Mouse (Mus musculus) hindbrain, embryonic 10.5 days (tissue): ENCODE measurements around the gene Zc3hav1. TPM values are rescaled to one million over a fixed set of nuclear protein-coding genes. Genes with fewer than 3 reads are reported as not detected.

Experiments
- DNase-seq: peaks from one replicate; pipeline ENCODE4 v3.0.0-alpha.2; 2017; ENCODE audit warnings: low spot score
- H3K27ac ChIP-seq: fragments of 300-500 bp; sonication (generic); 2 replicates; pipeline ENCODE4 v1.5.1; 2016; ENCODE audit warnings: mild to moderate bottlenecking, moderate library complexity
- H3K27me3 ChIP-seq: fragments of 300-500 bp; sonication (generic); 2 replicates; pipeline ENCODE4 v1.6.1; 2016; ENCODE audit warnings: mild to moderate bottlenecking; ENCODE audit not compliant: poor library complexity, insufficient read depth, severe bottlenecking
- H3K36me3 ChIP-seq: fragments of 300-500 bp; sonication (generic); 2 replicates; pipeline ENCODE4 v1.6.1; 2016; ENCODE audit warnings: mild to moderate bottlenecking, moderate library complexity
- H3K4me1 ChIP-seq: fragments of 300-500 bp; sonication (generic); replicated peaks from 2 replicates; pipeline ENCODE4 v1.6.1; 2016; ENCODE audit warnings: mild to moderate bottlenecking
- H3K4me3 ChIP-seq: fragments of 300-500 bp; sonication (generic); 2 replicates; pipeline ENCODE4 v1.5.1; 2016; ENCODE audit warnings: mild to moderate bottlenecking, moderate library complexity
- H3K9me3 ChIP-seq: fragments of 300-500 bp; sonication (generic); 2 replicates; pipeline ENCODE4 v1.6.1; 2016; ENCODE audit warnings: mild to moderate bottlenecking, moderate library complexity
- WGBS: fragments of 180-500 bp; shearing (Covaris S2); methylation state at CpG from one replicate; pipeline ENCODE4 v1.1.7; 2016; 5-methylcytosine and 5-hydroxymethylcytosine counted together
- polyA plus RNA-seq: library from polyadenylated mRNA; unstranded; fragments of >200 nt; fragmentation: Nextera tagmentation; extraction: Ambion mirVana; gene quantifications from 2 replicates; pipeline ENCODE4 v1.2.1, GENCODE M21; 2016

Zc3hav1 gene
- polyA plus RNA-seq, 1 experiment from 2014 or later: 2.2 TPM

- 57% methylated on average over 7 of the region's 7 CpGs for WGBS
- Histone ChIP-seq H3K27me3 (peaks cover 15% of the 10 kb centered on the region), H3K4me3 (no peak overlapping the region), H3K27ac (no peak overlapping the region), H3K9me3 (no peaks in the 10 kb centered on the region), H3K4me1 (0 out of 2 replicates have a peak, but pooled peaks cover 6% of the 10 kb centered on the region), H3K36me3 (no peaks in the 10 kb centered on the region)
- no peak for DNase-seq
These were observed 8.6 kb downstream of the Zc3hav1 start for GRCm38 (mm10) chr6:38345796-38346195.

GRCm38 (mm10) chr6:38344006-38344670 is 10.3 kb downstream of the Zc3hav1 start:
- DNase-seq: no peak
- 85% methylated on average over 7 of the region's 7 CpGs for WGBS
- H3K36me3 ChIP-seq: no peaks in the 10 kb centered on the region
- H3K4me1 ChIP-seq: 0 out of 2 replicates have a peak, but pooled peaks cover 6% of the 10 kb centered on the region
- H3K27me3 ChIP-seq: no peaks in the 10 kb centered on the region; the same call in 1 of the 2 replicates
- H3K4me3 ChIP-seq: no peak overlapping the region
- H3K27ac ChIP-seq: peak overlapping the region; percentile 23; the same call in 1 of the 2 replicates
- H3K9me3 ChIP-seq: no peaks in the 10 kb centered on the region

GRCm38 (mm10) chr6:38343581-38343980 is 10.8 kb downstream of the Zc3hav1 start:
- Histone ChIP-seq H3K27me3 (no peaks in the 10 kb centered on the region), H3K4me3 (no peak overlapping the region), H3K9me3 (no peaks in the 10 kb centered on the region), H3K36me3 (no peaks in the 10 kb centered on the region), H3K27ac (peak overlapping the region; percentile 23), H3K4me1 (0 out of 2 replicates have a peak, but pooled peaks cover 6% of the 10 kb centered on the region)
- WGBS: 52% methylated on average over 3 of the region's 3 CpGs
- no peak for DNase-seq

- Histone ChIP-seq H3K4me1 (0 out of 2 replicates have a peak, but pooled peaks cover 6% of the 10 kb centered on the region), H3K27ac (no peak overlapping the region), H3K9me3 (no peaks in the 10 kb centered on the region), H3K27me3 (no peaks in the 10 kb centered on the region), H3K4me3 (no peak overlapping the region), H3K36me3 (no peaks in the 10 kb centered on the region)
- WGBS: 81% methylated on average over 8 of the region's 8 CpGs
- no peak for DNase-seq
These were observed 11.8 kb downstream of the Zc3hav1 start for GRCm38 (mm10) chr6:38342666-38342992.

- Histone ChIP-seq H3K4me1 (0 out of 2 replicates have a peak, but pooled peaks cover 6% of the 10 kb centered on the region), H3K27me3 (no peaks in the 10 kb centered on the region), H3K36me3 (no peaks in the 10 kb centered on the region), H3K4me3 (no peak overlapping the region), H3K9me3 (no peaks in the 10 kb centered on the region), H3K27ac (no peak overlapping the region)
- 73% methylated on average over 11 of the region's 11 CpGs for WGBS
- DNase-seq: no peak
These were observed 12.4 kb downstream of the Zc3hav1 start for GRCm38 (mm10) chr6:38341751-38342665.

GRCm38 (mm10) chr6:38339078-38339477 is 15.3 kb downstream of the Zc3hav1 start:
- no peak for DNase-seq
- H3K27ac ChIP-seq: no peak overlapping the region
- 0 out of 2 replicates have a peak, but pooled peaks cover 6% of the 10 kb centered on the region for H3K4me1 ChIP-seq
- no peaks in the 10 kb centered on the region for H3K36me3 ChIP-seq
- H3K4me3 ChIP-seq: no peak overlapping the region
- no peaks in the 10 kb centered on the region for H3K9me3 ChIP-seq
- 86% methylated on average over 2 of the region's 2 CpGs for WGBS
- no peaks in the 10 kb centered on the region for H3K27me3 ChIP-seq

GRCm38 (mm10) chr6:38337951-38338350 is 16.5 kb downstream of the Zc3hav1 start:
- no peak for DNase-seq
- Histone ChIP-seq H3K27me3 (no peaks in the 10 kb centered on the region), H3K4me3 (no peak overlapping the region), H3K27ac (no peak overlapping the region), H3K9me3 (no peaks in the 10 kb centered on the region), H3K36me3 (no peaks in the 10 kb centered on the region), H3K4me1 (0 out of 2 replicates have a peak, but pooled peaks cover 3% of the 10 kb centered on the region)
- 86% methylated on average over 6 of the region's 6 CpGs for WGBS

- WGBS: 90% methylated on average over 4 of the region's 4 CpGs
- H3K4me3 ChIP-seq: no peak overlapping the region
- H3K27ac ChIP-seq: no peak overlapping the region
- H3K27me3 ChIP-seq: no peaks in the 10 kb centered on the region
- no peaks in the 10 kb centered on the region for H3K9me3 ChIP-seq
- no peaks in the 10 kb centered on the region for H3K36me3 ChIP-seq
- DNase-seq: no peak
- H3K4me1 ChIP-seq: 0 out of 2 replicates have a peak, but pooled peaks cover 3% of the 10 kb centered on the region
These were observed 17.2 kb downstream of the Zc3hav1 start for GRCm38 (mm10) chr6:38337166-38337705.

GRCm38 (mm10) chr6:38335264-38335663 is 19.1 kb downstream of the Zc3hav1 start:
- Histone ChIP-seq H3K4me1 (no peaks in the 10 kb centered on the region), H3K36me3 (no peaks in the 10 kb centered on the region), H3K27me3 (no peaks in the 10 kb centered on the region), H3K4me3 (no peak overlapping the region), H3K9me3 (no peaks in the 10 kb centered on the region), H3K27ac (no peak overlapping the region)
- 89% methylated on average over 6 of the region's 6 CpGs for WGBS
- DNase-seq: no peak

GRCm38 (mm10) chr6:38326596-38326995 is 27.8 kb downstream of the Zc3hav1 start:
- Histone ChIP-seq H3K4me1 (no peaks in the 10 kb centered on the region), H3K9me3 (no peaks in the 10 kb centered on the region), H3K27me3 (no peaks in the 10 kb centered on the region), H3K4me3 (no peak overlapping the region), H3K27ac (no peak overlapping the region), H3K36me3 (no peaks in the 10 kb centered on the region)
- 29% methylated on average over 4 of the region's 4 CpGs for WGBS
- peak; percentile 57 for DNase-seq

- H3K36me3 ChIP-seq: no peaks in the 10 kb centered on the region
- H3K4me1 ChIP-seq: no peaks in the 10 kb centered on the region
- WGBS: 95% methylated on average over 9 of the region's 9 CpGs
- H3K27me3 ChIP-seq: no peaks in the 10 kb centered on the region
- H3K4me3 ChIP-seq: no peak overlapping the region
- no peaks in the 10 kb centered on the region for H3K9me3 ChIP-seq
- H3K27ac ChIP-seq: no peak overlapping the region
- DNase-seq: no peak
These were observed 33.8 kb downstream of the Zc3hav1 start for GRCm38 (mm10) chr6:38320621-38321020.

- Histone ChIP-seq H3K4me1 (no peaks in the 10 kb centered on the region), H3K36me3 (no peaks in the 10 kb centered on the region), H3K4me3 (no peak overlapping the region), H3K27ac (no peak overlapping the region), H3K9me3 (no peaks in the 10 kb centered on the region), H3K27me3 (no peaks in the 10 kb centered on the region)
- no peak for DNase-seq
- WGBS: 87% methylated on average over 4 of the region's 4 CpGs
These were observed 38.4 kb downstream of the Zc3hav1 start for GRCm38 (mm10) chr6:38316050-38316449.

- no peak overlapping the region for H3K4me3 ChIP-seq
- 0 out of 2 replicates have a peak, but pooled peaks cover 2% of the 10 kb centered on the region for H3K9me3 ChIP-seq
- no peak for DNase-seq
- H3K36me3 ChIP-seq: no peaks in the 10 kb centered on the region
- no peak overlapping the region for H3K27ac ChIP-seq
- H3K4me1 ChIP-seq: no peaks in the 10 kb centered on the region
- H3K27me3 ChIP-seq: no peaks in the 10 kb centered on the region
These were observed 44.7 kb downstream of the Zc3hav1 start for GRCm38 (mm10) chr6:38309741-38310140.
